Mouse (Mus musculus): ENCODE measurements around the gene Telo2.

DNA sequence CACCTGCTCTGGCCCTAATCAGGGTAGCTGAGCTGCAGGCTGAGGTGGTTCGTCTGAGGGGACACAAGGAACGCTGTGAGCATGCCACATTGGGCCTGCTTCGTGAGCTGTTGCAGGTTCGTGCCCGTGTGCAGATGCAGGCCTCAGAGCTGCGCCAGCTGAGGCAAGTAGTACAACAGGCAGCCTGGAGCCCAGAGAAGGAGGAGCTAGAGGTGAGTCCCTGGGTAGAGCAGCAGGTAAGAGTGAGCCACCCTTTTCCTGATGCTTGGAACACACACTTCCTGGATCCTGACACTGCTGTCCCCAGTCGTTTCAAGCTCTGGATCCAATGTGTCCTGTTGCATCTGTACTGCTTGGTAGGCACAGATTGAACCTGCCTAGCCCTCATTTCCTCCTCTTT is 47.6 kb upstream of the Telo2 start:
- TF ChIP-seq CTCF (IDR thresholded peaks at IDR 0.05; ENCODE audit: low read depth) (no peak), EP300 (optimal IDR thresholded peaks at IDR 0.05) (no peak)
